Mouse (Mus musculus) spleen, adult 2 months (tissue): Measurements from ENCODE around the gene Saxo1. TPM values are rescaled to one million over a fixed set of nuclear protein-coding genes. Genes with fewer than 3 reads are reported as not detected.

ENCODE experiments used
- DNase-seq, 2 experiments: peaks; one replicate each; pipeline versions ENCODE4 v3.0.0 to v3.0.0-alpha.2; 2012 to 2021; ENCODE audit warnings: low spot score in 2 of 2, low read depth in 1 of 2
- H3K27ac ChIP-seq: fragments of 200-500 bp; 2 replicates; pipeline ENCODE4 v1.5.1; 2012; ENCODE audit warnings: low read length, inconsistent platforms; ENCODE audit not compliant: insufficient read depth
- H3K27me3 ChIP-seq: fragments of 200-500 bp; 2 replicates; pipeline ENCODE4 v1.6.1; 2012; ENCODE audit warnings: mild to moderate bottlenecking, moderate library complexity, low read length, inconsistent platforms; ENCODE audit not compliant: control insufficient read depth, insufficient read depth
- H3K36me3 ChIP-seq: fragments of 200-500 bp; 2 replicates; pipeline ENCODE4 v1.6.1; 2012; ENCODE audit warnings: mild to moderate bottlenecking, low read length, inconsistent platforms; ENCODE audit not compliant: control insufficient read depth, insufficient read depth
- H3K4me1 ChIP-seq: fragments of 200-500 bp; 2 replicates; pipeline ENCODE4 v1.6.1; 2011; ENCODE audit warnings: inconsistent platforms; ENCODE audit not compliant: control insufficient read depth, insufficient read depth, insufficient read length
- H3K4me3 ChIP-seq: fragments of 200-500 bp; 2 replicates; pipeline ENCODE4 v1.5.1; 2011; ENCODE audit warnings: mild to moderate bottlenecking, inconsistent platforms; ENCODE audit not compliant: insufficient read depth, insufficient read length; ENCODE audit errors: extremely low read depth
- CTCF ChIP-seq: fragments of 200-500 bp; IDR thresholded peaks from 2 replicates; pipeline ENCODE4 v1.5.1; 2011; ENCODE audit warnings: mild to moderate bottlenecking, inconsistent platforms; ENCODE audit not compliant: insufficient read depth, insufficient read length, insufficient replicate concordance; ENCODE audit errors: extremely low read depth
- POLR2A ChIP-seq: fragments of 200-500 bp; IDR thresholded peaks from 2 replicates; pipeline ENCODE4 v1.6.1; 2011; ENCODE audit warnings: low read depth, low read length, inconsistent platforms
- WGBS: fragments of 180-500 bp; shearing (Covaris S2); methylation state at CpG from one replicate; pipeline ENCODE4 v1.1.7; 2018; 5-methylcytosine and 5-hydroxymethylcytosine counted together
- polyA plus RNA-seq: library from polyadenylated mRNA; depleted of rRNA; stranded (reverse); fragments of >200 nt; gene quantifications from 2 replicates; pipeline ENCODE4 v1.2.3, GENCODE M21; 2012

Gene Saxo1
- polyA plus RNA-seq, 1 experiment: not detected

- no peak for DNase-seq
- no peaks in the 10 kb centered on the region for H3K27me3 ChIP-seq
- H3K4me1 ChIP-seq: no peaks in the 10 kb centered on the region
- TF ChIP-seq CTCF: no peak
- TF ChIP-seq POLR2A: no peak
- H3K36me3 ChIP-seq: no peaks in the 10 kb centered on the region
- H3K4me3 ChIP-seq: no peak overlapping the region
- H3K27ac ChIP-seq: no peak overlapping the region
- WGBS: 89% methylated on average over 6 of the region's 6 CpGs
These were observed 75.0 kb downstream of the Saxo1 start for GRCm38 (mm10) chr4:86483013-86483615.

- Histone ChIP-seq H3K4me3 (no peak overlapping the region), H3K27me3 (no peaks in the 10 kb centered on the region), H3K27ac (no peak overlapping the region), H3K36me3 (no peaks in the 10 kb centered on the region), H3K4me1 (no peaks in the 10 kb centered on the region)
- no peak for DNase-seq
- WGBS: 76% methylated on average over 3 of the region's 3 CpGs
- TF ChIP-seq POLR2A: no peak
- TF ChIP-seq CTCF: no peak
These were observed 77.2 kb downstream of the Saxo1 start for GRCm38 (mm10) chr4:86480891-86481290.

- no peaks in the 10 kb centered on the region for H3K4me1 ChIP-seq
- TF ChIP-seq CTCF (no peak), POLR2A (no peak)
- DNase-seq: no peak
- H3K4me3 ChIP-seq: no peak overlapping the region
- H3K27me3 ChIP-seq: no peaks in the 10 kb centered on the region
- no peak overlapping the region for H3K27ac ChIP-seq
- WGBS: 97% methylated on average over 5 of the region's 5 CpGs
- H3K36me3 ChIP-seq: no peaks in the 10 kb centered on the region
These were observed 93.3 kb downstream of the Saxo1 start for GRCm38 (mm10) chr4:86464808-86465207.

GRCm38 (mm10) chr4:86450468-86450867, 107.7 kb downstream of the Saxo1 start:
- DNase-seq: no peak
- H3K36me3 ChIP-seq: no peaks in the 10 kb centered on the region
- H3K4me1 ChIP-seq: no peaks in the 10 kb centered on the region
- no peak for TF ChIP-seq CTCF
- TF ChIP-seq POLR2A: no peak
- no peaks in the 10 kb centered on the region for H3K27me3 ChIP-seq
- H3K27ac ChIP-seq: no peak overlapping the region
- WGBS: 89% methylated on average over 3 of the region's 3 CpGs
- no peak overlapping the region for H3K4me3 ChIP-seq

- Histone ChIP-seq H3K4me3 (no peak overlapping the region), H3K4me1 (no peaks in the 10 kb centered on the region), H3K27me3 (no peaks in the 10 kb centered on the region), H3K36me3 (no peaks in the 10 kb centered on the region), H3K27ac (no peak overlapping the region)
- no peak for DNase-seq
- 93% methylated on average over 3 of the region's 3 CpGs for WGBS
- TF ChIP-seq CTCF (no peak), POLR2A (no peak)
These were observed 121.8 kb downstream of the Saxo1 start for GRCm38 (mm10) chr4:86436336-86436735.

GRCm38 (mm10) chr4:86435631-86436030, 122.5 kb downstream of the Saxo1 start:
- no peak for TF ChIP-seq POLR2A
- no peak for TF ChIP-seq CTCF
- WGBS: 83% methylated on average over 3 of the region's 3 CpGs

GRCm38 (mm10) chr4:86428091-86428745, 129.9 kb downstream of the Saxo1 start:
- WGBS: 78% methylated on average over 6 of the region's 6 CpGs
- TF ChIP-seq POLR2A: no peak
- no peak for TF ChIP-seq CTCF
- no peak overlapping the region for H3K27ac ChIP-seq
- no peaks in the 10 kb centered on the region for H3K27me3 ChIP-seq
- H3K36me3 ChIP-seq: no peaks in the 10 kb centered on the region
- no peak for DNase-seq
- no peak overlapping the region for H3K4me3 ChIP-seq
- H3K4me1 ChIP-seq: no peaks in the 10 kb centered on the region

More at GRCm38 (mm10) chr4:86435631-86436030, 122.5 kb downstream of the Saxo1 start:
- H3K27me3 ChIP-seq: no peaks in the 10 kb centered on the region
- H3K4me1 ChIP-seq: no peaks in the 10 kb centered on the region
- H3K4me3 ChIP-seq: no peak overlapping the region
- no peak overlapping the region for H3K27ac ChIP-seq
- DNase-seq: no peak
- H3K36me3 ChIP-seq: no peaks in the 10 kb centered on the region
